Mouse (Mus musculus) neural tube, embryonic 11.5 days (tissue): ENCODE data around the gene Olfr619. TPM values are rescaled to one million over a fixed set of nuclear protein-coding genes. Genes with fewer than 3 reads are reported as not detected.

Experiments used
- ATAC-seq: fragments of 200-750 bp; cut with Nextera tagmentation; 2 replicates; pipeline ENCODE4 v1.8.0; 2017; ENCODE audit warnings: moderate number of reproducible peaks, mild to moderate bottlenecking, moderate TSS enrichment, moderate library complexity; ENCODE audit not compliant: insufficient read depth, low FRiP score, low TSS enrichment
- DNase-seq: peaks from one replicate; pipeline ENCODE4 v3.0.0-alpha.2; 2015; ENCODE audit warnings: low spot score
- H3K27ac ChIP-seq: fragments of 300-500 bp; sonication (generic); 2 replicates; pipeline ENCODE4 v1.5.1; 2014; ENCODE audit warnings: low read depth, mild to moderate bottlenecking, low read length
- H3K27me3 ChIP-seq: fragments of 300-500 bp; sonication (generic); 2 replicates; pipeline ENCODE4 v1.6.1; 2014; ENCODE audit warnings: mild to moderate bottlenecking, low read length, mixed read lengths; ENCODE audit not compliant: control insufficient read depth, insufficient read depth
- H3K36me3 ChIP-seq: fragments of 300-500 bp; sonication (generic); 2 replicates; pipeline ENCODE4 v1.6.1; 2014; ENCODE audit warnings: mild to moderate bottlenecking, low read length, moderate library complexity, mixed read lengths; ENCODE audit not compliant: control insufficient read depth, insufficient read depth
- H3K4me1 ChIP-seq: fragments of 300-500 bp; sonication (generic); 2 replicates; pipeline ENCODE4 v1.6.1; 2014; ENCODE audit warnings: low read length, mixed read lengths; ENCODE audit not compliant: control insufficient read depth, insufficient read depth
- H3K4me2 ChIP-seq: fragments of 300-500 bp; sonication (generic); 2 replicates; pipeline ENCODE4 v1.6.1; 2014; ENCODE audit warnings: low read depth, mild to moderate bottlenecking, moderate library complexity
- H3K4me3 ChIP-seq: fragments of 300-500 bp; sonication (generic); 2 replicates; pipeline ENCODE4 v1.5.1; 2014; ENCODE audit warnings: low read depth, low read length
- H3K9ac ChIP-seq: fragments of 300-500 bp; sonication (generic); 2 replicates; pipeline ENCODE4 v1.6.1; 2014; ENCODE audit warnings: mild to moderate bottlenecking, low read length
- H3K9me3 ChIP-seq: fragments of 300-500 bp; sonication (generic); 2 replicates; pipeline ENCODE4 v1.6.1; 2016; ENCODE audit warnings: low read length; ENCODE audit not compliant: control insufficient read depth
- WGBS: fragments of 180-500 bp; shearing (Covaris S2); extraction: QIAGEN DNeasy Blood & Tissue Kit; methylation state at CpG from one replicate; pipeline ENCODE4 v1.1.7; 2014; 5-methylcytosine and 5-hydroxymethylcytosine counted together
- polyA plus RNA-seq: library from polyadenylated mRNA; unstranded; fragments of >200 nt; fragmentation: Nextera tagmentation; extraction: Ambion mirVana; gene quantifications from 2 replicates; pipeline ENCODE4 v1.2.1, GENCODE M21; 2014

Olfr619 gene
- not detected in 2 replicates for polyA plus RNA-seq

DNA sequence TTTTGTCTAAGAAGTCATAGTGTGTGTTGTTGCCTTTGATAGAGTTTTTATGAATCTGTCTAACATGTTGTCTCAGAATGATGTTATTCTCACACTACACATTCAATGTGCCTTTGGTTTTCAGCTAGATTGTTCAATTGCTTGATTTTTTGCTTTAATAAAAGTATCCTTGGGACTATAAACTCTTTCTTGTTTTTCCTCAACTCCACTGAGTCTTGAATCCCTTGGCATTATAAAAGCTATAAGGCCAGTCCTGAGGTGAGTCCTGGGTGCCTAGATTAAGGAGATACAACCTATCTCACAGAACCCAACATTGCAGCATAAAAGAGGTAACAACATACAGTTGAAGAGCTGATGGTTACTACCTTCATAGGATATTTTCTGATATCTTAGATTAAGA lies at the start of gene Olfr619:
Olfr619 (plus strand) TSS at position 301 of the 400 bp plus-strand sequence.
- no peak within 1 kb of the TSS for H3K27ac ChIP-seq
- DNase-seq, result no peak
- H3K4me2 ChIP-seq, result no peak within 1 kb of the TSS
- H3K36me3 ChIP-seq, result no peaks in the 10 kb centered on the region
- ATAC-seq, result no peak
- H3K9ac ChIP-seq, result no peak within 1 kb of the TSS
- H3K9me3 ChIP-seq, result no peaks in the 10 kb centered on the region
- H3K27me3 ChIP-seq, result no peaks in the 10 kb centered on the region
- no peaks in the 10 kb centered on the region for H3K4me1 ChIP-seq
- no peak within 1 kb of the TSS for H3K4me3 ChIP-seq

DNA sequence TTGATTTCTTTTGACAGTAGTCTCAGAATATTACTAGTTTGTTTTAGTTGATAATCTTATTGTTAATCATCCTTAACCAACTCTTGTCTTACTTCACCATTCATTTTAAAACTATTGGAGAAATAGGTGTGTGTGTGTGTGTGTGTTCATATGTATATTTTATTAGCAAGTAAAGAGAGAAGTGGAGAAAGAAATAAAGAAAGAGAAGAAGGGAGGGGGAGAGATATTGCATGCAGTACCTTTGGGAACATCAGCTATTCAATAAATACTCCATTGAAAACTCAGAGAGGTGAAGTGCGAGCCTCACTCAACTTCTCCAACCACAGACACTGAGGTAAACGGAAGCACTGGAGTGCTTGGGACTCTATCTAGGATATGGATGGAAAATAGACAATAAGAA lies 44.6 kb upstream of the Olfr619 start, which contains the start of gene Olfr615:
Olfr615 (plus strand) TSS at position 301 of the 400 bp plus-strand sequence.
- Histone ChIP-seq H3K4me2 (no peak within 1 kb of the TSS), H3K4me3 (no peak within 1 kb of the TSS), H3K9me3 (no peaks in the 10 kb centered on the region), H3K9ac (no peak within 1 kb of the TSS), H3K27ac (no peak within 1 kb of the TSS), H3K4me1 (no peaks in the 10 kb centered on the region), H3K27me3 (no peaks in the 10 kb centered on the region), H3K36me3 (no peaks in the 10 kb centered on the region)
- WGBS, result 91% methylated on average over 2 of the region's 2 CpGs
- DNase-seq (no peak), ATAC-seq (no peak)

DNA sequence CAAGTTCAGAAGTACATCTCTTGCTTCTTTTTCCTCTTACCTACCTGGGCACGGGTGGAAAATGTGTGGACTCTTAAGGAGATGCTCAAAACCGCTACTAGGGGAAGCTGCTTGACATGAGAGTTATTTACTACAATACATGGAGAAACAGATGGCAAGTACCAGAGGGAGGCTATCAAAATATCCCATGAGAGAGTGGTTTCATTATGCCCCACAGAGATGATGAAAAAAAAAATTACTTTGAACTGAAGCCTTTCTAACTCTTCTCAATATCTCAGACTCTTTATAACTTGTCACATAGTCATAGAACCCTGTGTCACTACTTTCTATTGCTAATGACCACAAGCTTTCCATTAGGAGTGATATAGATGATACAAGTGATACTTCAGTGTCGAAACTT lies 31.3 kb upstream of the Olfr619 start, which contains the start of gene Olfr616:
Olfr616 (minus strand) TSS at position 101 of the 400 bp plus-strand sequence.
- 84% methylated on average over 3 of the region's 3 CpGs for WGBS
- no peak for ATAC-seq
- no peak within 1 kb of the TSS for H3K4me2 ChIP-seq
- no peak for DNase-seq
- no peaks in the 10 kb centered on the region for H3K27me3 ChIP-seq
- H3K4me1 ChIP-seq, result no peaks in the 10 kb centered on the region
- H3K9me3 ChIP-seq, result no peaks in the 10 kb centered on the region
- H3K9ac ChIP-seq, result no peak within 1 kb of the TSS
- H3K36me3 ChIP-seq, result no peaks in the 10 kb centered on the region
- no peak within 1 kb of the TSS for H3K27ac ChIP-seq
- no peak within 1 kb of the TSS for H3K4me3 ChIP-seq

DNA sequence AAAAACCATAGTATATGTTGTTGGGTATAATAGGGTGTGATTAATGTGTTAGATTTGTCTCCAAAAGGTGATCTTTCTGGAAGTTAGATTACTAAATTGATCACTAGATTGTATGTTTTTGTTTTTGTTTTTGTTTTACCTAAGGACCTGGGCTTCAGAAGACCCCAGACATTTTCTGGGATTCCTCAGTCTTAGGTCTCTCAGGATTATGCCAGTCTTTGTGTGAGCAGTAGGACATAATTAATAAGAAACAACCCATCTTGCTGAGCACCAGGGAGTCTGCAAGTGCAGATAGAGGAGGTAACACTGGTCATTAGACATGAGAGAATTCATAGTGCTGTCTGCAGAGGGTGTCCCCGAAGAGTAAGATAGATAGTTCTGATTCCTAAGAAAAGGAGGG lies 27.6 kb upstream of the Olfr619 start, which contains the start of gene Olfr617:
Olfr617 (plus strand) TSS at position 301 of the 400 bp plus-strand sequence.
- DNase-seq (no peak), ATAC-seq (no peak)
- WGBS, result 91% methylated on average over 1 of the region's 1 CpGs
- no peak within 1 kb of the TSS for H3K4me2 ChIP-seq
- H3K27me3 ChIP-seq, result no peaks in the 10 kb centered on the region
- H3K36me3 ChIP-seq, result no peaks in the 10 kb centered on the region
- no peaks in the 10 kb centered on the region for H3K9me3 ChIP-seq
- no peak within 1 kb of the TSS for H3K27ac ChIP-seq
- H3K4me1 ChIP-seq, result no peaks in the 10 kb centered on the region
- H3K4me3 ChIP-seq, result no peak within 1 kb of the TSS
- no peak within 1 kb of the TSS for H3K9ac ChIP-seq

DNA sequence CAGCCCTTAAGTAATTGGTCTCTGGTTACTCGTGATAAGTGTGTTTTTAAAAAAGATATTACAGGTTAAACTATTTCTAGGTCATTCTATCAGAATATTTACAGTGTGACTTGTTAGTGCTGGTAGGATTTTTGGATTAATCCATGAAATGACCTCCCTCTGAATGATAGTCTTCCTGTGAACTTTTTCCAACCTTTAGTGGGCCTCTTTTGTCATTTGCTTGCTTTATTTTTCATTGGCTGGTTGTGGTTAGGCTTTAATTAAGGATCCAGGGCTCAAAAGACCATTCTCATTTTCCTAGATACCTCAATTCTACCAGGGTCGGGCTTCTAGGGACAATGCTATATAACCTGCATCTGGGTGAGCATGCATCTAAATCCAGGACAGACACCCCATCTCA lies 10.6 kb upstream of the Olfr619 start, which contains the start of gene Olfr618:
Olfr618 (plus strand) TSS at position 301 of the 400 bp plus-strand sequence.
- 71% methylated on average over 2 of the region's 2 CpGs for WGBS
- DNase-seq (no peak), ATAC-seq (no peak)

DNA sequence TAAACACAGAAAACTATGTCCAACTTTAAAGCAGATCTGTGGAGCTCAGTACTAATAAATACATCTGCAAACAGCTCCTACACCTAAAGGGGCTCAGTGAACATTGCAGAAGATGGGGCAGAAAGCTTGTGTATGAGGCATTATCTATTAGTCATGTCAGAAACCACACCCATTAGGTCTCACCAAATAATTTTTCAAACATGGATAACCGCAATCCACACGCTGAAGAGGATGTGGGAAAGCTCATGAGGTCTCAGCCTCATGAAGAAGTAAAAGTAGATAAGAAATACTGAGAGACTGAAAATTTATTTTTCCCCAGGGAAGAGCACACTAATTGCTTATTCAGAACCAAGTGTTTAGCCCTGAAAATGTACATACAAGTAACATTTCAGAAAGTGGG lies 7.0 kb downstream of the Olfr619 start:
- Histone ChIP-seq H3K4me3 (no peak overlapping the region), H3K4me1 (no peaks in the 10 kb centered on the region), H3K4me2 (no peak overlapping the region), H3K9me3 (no peaks in the 10 kb centered on the region), H3K27ac (no peak overlapping the region), H3K9ac (no peak overlapping the region), H3K27me3 (no peaks in the 10 kb centered on the region), H3K36me3 (no peaks in the 10 kb centered on the region)
- DNase-seq, result no peak
- WGBS, result 88% methylated on average over 2 of the region's 2 CpGs
- no peak for ATAC-seq

More for the DNA sequence above, 10.6 kb upstream of the Olfr619 start, which contains the start of gene Olfr618:
- no peak within 1 kb of the TSS for H3K27ac ChIP-seq
- no peak within 1 kb of the TSS for H3K4me3 ChIP-seq
- no peaks in the 10 kb centered on the region for H3K36me3 ChIP-seq
- no peaks in the 10 kb centered on the region for H3K9me3 ChIP-seq
- H3K27me3 ChIP-seq, result no peaks in the 10 kb centered on the region
- no peak within 1 kb of the TSS for H3K4me2 ChIP-seq
- H3K9ac ChIP-seq, result no peak within 1 kb of the TSS
- H3K4me1 ChIP-seq, result no peaks in the 10 kb centered on the region

DNA sequence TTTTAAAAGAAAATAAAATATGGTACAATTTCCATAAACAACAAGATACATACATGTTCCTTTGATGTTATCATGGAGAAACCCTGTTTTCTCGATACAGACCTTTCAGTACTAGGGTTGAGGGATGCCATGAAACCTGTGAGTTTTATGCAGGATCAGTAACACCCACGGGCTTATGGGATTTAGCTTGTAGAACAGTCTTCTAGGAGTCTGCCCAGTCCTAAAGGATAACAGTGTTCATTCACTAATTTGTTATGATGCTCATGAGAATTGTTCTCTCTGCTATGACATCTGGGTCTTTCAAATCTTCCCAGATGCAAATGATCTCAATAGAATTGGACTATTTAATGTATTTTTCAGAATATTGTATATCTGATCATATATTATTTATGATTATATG lies 12.1 kb downstream of the Olfr619 start, which contains the start of gene Olfr620:
Olfr620 (minus strand) TSS at position 101 of the 400 bp plus-strand sequence.
- no peak for ATAC-seq
- no peaks in the 10 kb centered on the region for H3K4me1 ChIP-seq
- 77% methylated on average over 2 of the region's 2 CpGs for WGBS

DNA sequence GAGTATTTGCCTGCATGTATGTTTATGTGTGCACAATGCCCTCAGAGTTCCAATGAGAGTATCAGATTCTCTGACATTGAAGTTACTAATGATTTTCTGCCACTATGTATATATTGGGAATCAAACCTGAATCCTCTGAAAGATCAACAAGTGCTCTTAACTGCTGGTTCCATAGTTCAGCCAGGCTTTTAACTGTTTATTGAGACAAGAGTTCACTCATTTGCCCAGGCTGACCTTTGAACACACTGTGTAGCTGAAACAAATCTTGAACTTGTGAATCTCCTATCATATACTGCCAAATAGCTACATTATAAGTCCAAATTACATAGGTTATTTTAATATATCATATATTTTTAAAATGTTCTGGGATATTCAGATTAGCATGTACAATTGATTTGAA lies 36.4 kb downstream of the Olfr619 start:
- Histone ChIP-seq H3K27me3 (no peaks in the 10 kb centered on the region), H3K4me3 (no peak overlapping the region), H3K36me3 (no peaks in the 10 kb centered on the region), H3K4me2 (no peak overlapping the region), H3K27ac (no peak overlapping the region), H3K9ac (no peak overlapping the region), H3K9me3 (no peaks in the 10 kb centered on the region), H3K4me1 (no peaks in the 10 kb centered on the region)
- ATAC-seq (no peak), DNase-seq (no peak)

More for the DNA sequence above, 12.1 kb downstream of the Olfr619 start, which contains the start of gene Olfr620:
- H3K36me3 ChIP-seq, result no peaks in the 10 kb centered on the region
- no peak within 1 kb of the TSS for H3K9ac ChIP-seq
- DNase-seq, result no peak
- no peak within 1 kb of the TSS for H3K27ac ChIP-seq
- no peak within 1 kb of the TSS for H3K4me2 ChIP-seq
- no peaks in the 10 kb centered on the region for H3K9me3 ChIP-seq
- no peak within 1 kb of the TSS for H3K4me3 ChIP-seq
- no peaks in the 10 kb centered on the region for H3K27me3 ChIP-seq

DNA sequence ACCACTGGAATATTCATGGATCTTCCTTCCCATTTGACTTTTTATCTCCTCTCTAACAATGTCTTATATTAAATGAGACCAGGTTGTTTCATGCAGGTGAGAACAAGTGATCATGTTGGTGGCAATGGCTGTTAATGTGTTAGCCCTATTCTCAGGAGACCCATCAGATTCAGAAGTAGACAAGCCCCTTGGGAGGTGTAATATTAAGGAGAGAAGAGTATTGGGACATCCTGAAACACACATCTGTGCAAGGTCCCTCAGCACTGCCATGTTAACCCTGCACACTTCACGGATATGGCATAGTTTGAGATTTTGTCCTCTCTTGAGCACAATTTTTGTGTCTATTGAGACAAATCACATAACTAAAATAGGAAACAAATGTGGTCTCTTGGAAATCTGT lies 42.2 kb downstream of the Olfr619 start, which contains the start of gene Olfr622:
Olfr622 (minus strand) TSS at position 101 of the 400 bp plus-strand sequence.
- Histone ChIP-seq H3K9ac (no peak within 1 kb of the TSS), H3K27ac (no peak within 1 kb of the TSS), H3K4me2 (no peak within 1 kb of the TSS), H3K4me3 (no peak within 1 kb of the TSS), H3K4me1 (no peaks in the 10 kb centered on the region), H3K27me3 (no peaks in the 10 kb centered on the region), H3K9me3 (no peaks in the 10 kb centered on the region), H3K36me3 (no peaks in the 10 kb centered on the region)
- 61% methylated on average over 1 of the region's 1 CpGs for WGBS
- DNase-seq, result no peak
- no peak for ATAC-seq
